Mouse (Mus musculus): ENCODE measurements around the gene Slit3.

DNA sequence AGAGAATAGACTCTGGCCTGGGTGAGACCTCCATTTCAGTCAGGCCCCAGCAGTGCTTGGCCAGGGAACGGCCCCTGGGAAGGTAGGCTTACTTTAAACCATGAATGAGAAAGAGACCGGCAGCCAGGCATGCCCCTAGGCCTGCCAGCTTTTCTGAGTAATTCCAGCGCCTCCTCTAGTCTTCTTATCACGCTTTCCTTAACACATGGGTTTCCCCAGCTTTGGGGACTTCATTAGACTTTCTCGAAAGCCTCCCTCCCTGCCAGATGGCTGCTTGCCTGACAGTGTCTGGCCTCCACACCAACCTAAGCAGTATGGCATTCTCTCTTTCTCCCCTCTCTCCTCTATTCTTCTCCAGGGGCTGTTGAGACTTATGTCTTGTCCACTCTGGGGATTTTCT is 24.5 kb upstream of the Slit3 start:
- no peak for TF ChIP-seq CTCF (conservative IDR thresholded peaks at IDR 0.05; ENCODE audit: low read length)
- no peak for TF ChIP-seq NANOG (IDR thresholded peaks at IDR 0.05; ENCODE audit: borderline replicate concordance, low read length)
- TF ChIP-seq POU5F1 (IDR thresholded peaks at IDR 0.05; ENCODE audit: borderline replicate concordance, low read length): no peak

Measured in E14TG2a.4 (cell line).